Mouse (Mus musculus) forebrain, embryonic 11.5 days (tissue): ENCODE results near the gene Slc13a2. TPM values are rescaled to one million over a fixed set of nuclear protein-coding genes. Genes with fewer than 3 reads are reported as not detected.
A peak's percentile ranks its signal among the peaks of the same experiment; 100 is the strongest.

ENCODE experiments used
- ATAC-seq: fragments of 200-750 bp; cut with Nextera tagmentation; replicated peaks from 2 replicates; pipeline ENCODE4 v1.8.0; 2017; ENCODE audit warnings: moderate TSS enrichment; ENCODE audit not compliant: low FRiP score
- DNase-seq: peaks from one replicate; pipeline ENCODE4 v3.0.0-alpha.2; 2017; ENCODE audit warnings: low spot score
- H3K27ac ChIP-seq: fragments of 300-500 bp; sonication (generic); 2 replicates; pipeline ENCODE4 v1.5.1; 2014; ENCODE audit warnings: low read depth, low read length
- H3K27me3 ChIP-seq: fragments of 300-500 bp; sonication (generic); 2 replicates; pipeline ENCODE4 v1.6.1; 2014; ENCODE audit warnings: mild to moderate bottlenecking, low read length, mixed read lengths; ENCODE audit not compliant: control insufficient read depth, insufficient read depth
- H3K36me3 ChIP-seq: fragments of 300-500 bp; sonication (generic); 2 replicates; pipeline ENCODE4 v1.6.1; 2014; ENCODE audit warnings: mild to moderate bottlenecking, low read length, moderate library complexity, mixed read lengths; ENCODE audit not compliant: control insufficient read depth, insufficient read depth
- H3K4me1 ChIP-seq: fragments of 300-500 bp; sonication (generic); replicated peaks from 2 replicates; pipeline ENCODE4 v1.6.1; 2014; ENCODE audit warnings: low read length, mixed read lengths; ENCODE audit not compliant: control insufficient read depth, insufficient read depth
- H3K4me2 ChIP-seq: fragments of 300-500 bp; sonication (generic); 2 replicates; pipeline ENCODE4 v1.6.1; 2014; ENCODE audit warnings: low read depth, mild to moderate bottlenecking, low read length, moderate library complexity, mixed read lengths; ENCODE audit not compliant: severe bottlenecking
- H3K4me3 ChIP-seq: fragments of 300-500 bp; sonication (generic); 2 replicates; pipeline ENCODE4 v1.5.1; 2014; ENCODE audit warnings: low read depth, low read length
- H3K9ac ChIP-seq: fragments of 300-500 bp; sonication (generic); 2 replicates; pipeline ENCODE4 v1.6.1; 2014; ENCODE audit warnings: low read length
- H3K9me3 ChIP-seq: fragments of 300-500 bp; sonication (generic); 2 replicates; pipeline ENCODE4 v1.6.1; 2016; ENCODE audit warnings: low read length, mixed read lengths; ENCODE audit not compliant: control insufficient read depth
- WGBS: fragments of 180-500 bp; shearing (Covaris S2); extraction: QIAGEN DNeasy Blood & Tissue Kit; methylation state at CpG from one replicate; pipeline ENCODE4 v1.1.7; 2014; 5-methylcytosine and 5-hydroxymethylcytosine counted together
- polyA plus RNA-seq: library from polyadenylated mRNA; unstranded; fragments of >200 nt; fragmentation: Nextera tagmentation; extraction: Ambion mirVana; gene quantifications from 2 replicates; pipeline ENCODE4 v1.2.1, GENCODE M21; 2014

Gene Slc13a2
- polyA plus RNA-seq, 1 experiment from 2014 or later, result not detected

- ATAC-seq (no peak), DNase-seq (no peak)
- Histone ChIP-seq H3K9me3 (no peaks in the 10 kb centered on the region), H3K27me3 (no peaks in the 10 kb centered on the region), H3K4me2 (no peak overlapping the region), H3K27ac (no peak overlapping the region), H3K36me3 (no peaks in the 10 kb centered on the region), H3K9ac (no peak overlapping the region), H3K4me1 (no peaks in the 10 kb centered on the region), H3K4me3 (no peak overlapping the region)
- WGBS, result 80% methylated on average over 6 of the region's 6 CpGs
Observed at GRCm38 (mm10) chr11:78412324-78412850, 9.6 kb downstream of the Slc13a2 start.

GRCm38 (mm10) chr11:78411606-78412323, 10.3 kb downstream of the Slc13a2 start:
- Histone ChIP-seq H3K36me3 (no peaks in the 10 kb centered on the region), H3K4me1 (no peaks in the 10 kb centered on the region), H3K27ac (no peak overlapping the region), H3K9ac (no peak overlapping the region), H3K27me3 (no peaks in the 10 kb centered on the region), H3K4me3 (no peak overlapping the region), H3K9me3 (no peaks in the 10 kb centered on the region), H3K4me2 (no peak overlapping the region)
- ATAC-seq (no peak), DNase-seq (no peak)
- WGBS, result 84% methylated on average over 11 of the region's 11 CpGs

GRCm38 (mm10) chr11:78408256-78409240, 13.5 kb downstream of the Slc13a2 start:
- ATAC-seq, result no peak
- no peak overlapping the region for H3K9ac ChIP-seq
- WGBS, result 84% methylated on average over 9 of the region's 9 CpGs
- H3K4me3 ChIP-seq, result no peak overlapping the region
- H3K9me3 ChIP-seq, result no peaks in the 10 kb centered on the region
- no peak overlapping the region for H3K4me2 ChIP-seq
- H3K27ac ChIP-seq, result no peak overlapping the region
- H3K4me1 ChIP-seq, result no peaks in the 10 kb centered on the region
- no peaks in the 10 kb centered on the region for H3K27me3 ChIP-seq
- no peaks in the 10 kb centered on the region for H3K36me3 ChIP-seq
- DNase-seq, result no peak

- WGBS, result 81% methylated on average over 6 of the region's 6 CpGs
- Histone ChIP-seq H3K4me2 (no peak overlapping the region), H3K27me3 (no peaks in the 10 kb centered on the region), H3K9me3 (no peaks in the 10 kb centered on the region), H3K4me3 (no peak overlapping the region), H3K27ac (no peak overlapping the region), H3K4me1 (0 out of 2 replicates have a peak, but pooled peaks cover 2% of the 10 kb centered on the region), H3K9ac (no peak overlapping the region), H3K36me3 (no peaks in the 10 kb centered on the region)
- ATAC-seq (no peak), DNase-seq (no peak)
Observed at GRCm38 (mm10) chr11:78402062-78402461, 20.0 kb downstream of the Slc13a2 start.

- Histone ChIP-seq H3K4me3 (no peak overlapping the region), H3K4me2 (no peak overlapping the region), H3K9me3 (no peaks in the 10 kb centered on the region), H3K4me1 (0 out of 2 replicates have a peak, but pooled peaks cover 2% of the 10 kb centered on the region), H3K27me3 (no peaks in the 10 kb centered on the region; the same call in 1 of the 2 replicates), H3K36me3 (no peaks in the 10 kb centered on the region), H3K9ac (no peak overlapping the region), H3K27ac (no peak overlapping the region)
- ATAC-seq (no peak), DNase-seq (no peak)
- WGBS, result 76% methylated on average over 3 of the region's 3 CpGs
Observed at GRCm38 (mm10) chr11:78401469-78401868, 20.5 kb downstream of the Slc13a2 start.

GRCm38 (mm10) chr11:78400936-78401335, 21.1 kb downstream of the Slc13a2 start:
- no peak overlapping the region for H3K4me3 ChIP-seq
- no peaks in the 10 kb centered on the region for H3K36me3 ChIP-seq
- no peak overlapping the region for H3K4me2 ChIP-seq
- WGBS, result 65% methylated on average over 3 of the region's 3 CpGs
- ATAC-seq (no peak), DNase-seq (no peak)
- H3K27me3 ChIP-seq, result no peaks in the 10 kb centered on the region; the same call in 1 of the 2 replicates
- H3K9me3 ChIP-seq, result no peaks in the 10 kb centered on the region
- no peak overlapping the region for H3K27ac ChIP-seq
- no peak overlapping the region for H3K9ac ChIP-seq
- 0 out of 2 replicates have a peak, but pooled peaks cover 2% of the 10 kb centered on the region for H3K4me1 ChIP-seq

- H3K27ac ChIP-seq, result no peak overlapping the region
- H3K4me1 ChIP-seq, result 0 out of 2 replicates have a peak, but pooled peaks cover 2% of the 10 kb centered on the region
- DNase-seq, result peak; percentile 80
- no peaks in the 10 kb centered on the region for H3K9me3 ChIP-seq
- WGBS, result 21% methylated on average over 8 of the region's 8 CpGs
- H3K27me3 ChIP-seq, result no peaks in the 10 kb centered on the region; the same call in 1 of the 2 replicates
- no peak overlapping the region for H3K9ac ChIP-seq
- ATAC-seq, result no peak
- no peaks in the 10 kb centered on the region for H3K36me3 ChIP-seq
- no peak overlapping the region for H3K4me3 ChIP-seq
- no peak overlapping the region for H3K4me2 ChIP-seq
Observed at GRCm38 (mm10) chr11:78399680-78400079, 22.3 kb downstream of the Slc13a2 start.

GRCm38 (mm10) chr11:78398212-78398611, 23.8 kb downstream of the Slc13a2 start:
- Histone ChIP-seq H3K9ac (no peak overlapping the region), H3K36me3 (no peaks in the 10 kb centered on the region), H3K4me2 (no peak overlapping the region), H3K4me1 (0 out of 2 replicates have a peak, but pooled peaks cover 2% of the 10 kb centered on the region), H3K4me3 (no peak overlapping the region), H3K27me3 (no peaks in the 10 kb centered on the region; the same call in 1 of the 2 replicates), H3K27ac (no peak overlapping the region), H3K9me3 (no peaks in the 10 kb centered on the region)
- DNase-seq (no peak), ATAC-seq (no peak)
- 80% methylated on average over 6 of the region's 6 CpGs for WGBS
